Mouse (Mus musculus) forebrain, embryonic 13.5 days (tissue): Measurements from ENCODE around the gene Eras. TPM values are rescaled to one million over a fixed set of nuclear protein-coding genes. Genes with fewer than 3 reads are reported as not detected.
A peak's percentile ranks its signal among the peaks of the same experiment; 100 is the strongest.

ENCODE experiments used
- ATAC-seq: fragments of 200-750 bp; cut with Nextera tagmentation; 2 replicates; pipeline ENCODE4 v1.8.0; 2017
- H3K27ac ChIP-seq: fragments of 300-500 bp; sonication (generic); 2 replicates; pipeline ENCODE4 v1.5.1; 2015; ENCODE audit warnings: inconsistent platforms, mild to moderate bottlenecking, moderate library complexity
- H3K27me3 ChIP-seq: fragments of 300-500 bp; sonication (generic); 2 replicates; pipeline ENCODE4 v1.6.1; 2015; ENCODE audit warnings: mild to moderate bottlenecking, inconsistent platforms
- H3K36me3 ChIP-seq: fragments of 300-500 bp; sonication (generic); 2 replicates; pipeline ENCODE4 v1.6.1; 2015; ENCODE audit warnings: mild to moderate bottlenecking, inconsistent platforms; ENCODE audit not compliant: poor library complexity, severe bottlenecking
- H3K4me1 ChIP-seq: fragments of 300-500 bp; sonication (generic); 2 replicates; pipeline ENCODE4 v1.6.1; 2015; ENCODE audit warnings: inconsistent platforms
- H3K4me2 ChIP-seq: fragments of 300-500 bp; sonication (generic); 2 replicates; pipeline ENCODE4 v1.6.1; 2015; ENCODE audit warnings: inconsistent platforms, mild to moderate bottlenecking, moderate library complexity
- H3K4me3 ChIP-seq: fragments of 300-500 bp; sonication (generic); 2 replicates; pipeline ENCODE4 v1.5.1; 2015; ENCODE audit warnings: mild to moderate bottlenecking, inconsistent platforms
- H3K9ac ChIP-seq: fragments of 300-500 bp; sonication (generic); 2 replicates; pipeline ENCODE4 v1.6.1; 2015; ENCODE audit warnings: mild to moderate bottlenecking, inconsistent platforms
- H3K9me3 ChIP-seq: fragments of 300-500 bp; sonication (generic); replicated peaks from 2 replicates; pipeline ENCODE4 v1.6.1; 2016; ENCODE audit warnings: inconsistent platforms
- WGBS: fragments of 180-500 bp; shearing (Covaris S2); methylation state at CpG from one replicate; pipeline ENCODE4 v1.1.7; 2015; 5-methylcytosine and 5-hydroxymethylcytosine counted together
- polyA plus RNA-seq: library from polyadenylated mRNA; unstranded; fragments of >200 nt; fragmentation: Nextera tagmentation; extraction: Ambion mirVana; gene quantifications from 2 replicates; pipeline ENCODE4 v1.2.1, GENCODE M21; 2015

Eras gene
- polyA plus RNA-seq, 1 experiment from 2014 or later: not detected

GRCm38 (mm10) chrX:7907735-7908134, 20.7 kb downstream of the Eras start, which contains the start of gene Gm10491:
TSS of gene Gm10491 (minus strand) at chrX:7907835.
- Histone ChIP-seq H3K9ac (no peak within 1 kb of the TSS), H3K9me3 (no peaks in the 10 kb centered on the region), H3K4me2 (no peak within 1 kb of the TSS), H3K4me1 (no peaks in the 10 kb centered on the region), H3K27me3 (no peaks in the 10 kb centered on the region), H3K27ac (no peak within 1 kb of the TSS), H3K4me3 (no peak within 1 kb of the TSS), H3K36me3 (peaks cover 16% of the 10 kb centered on the region; the same call in 1 of the 2 replicates)
- WGBS: 88% methylated on average over 5 of the region's 5 CpGs
- ATAC-seq: no peak

DNA sequence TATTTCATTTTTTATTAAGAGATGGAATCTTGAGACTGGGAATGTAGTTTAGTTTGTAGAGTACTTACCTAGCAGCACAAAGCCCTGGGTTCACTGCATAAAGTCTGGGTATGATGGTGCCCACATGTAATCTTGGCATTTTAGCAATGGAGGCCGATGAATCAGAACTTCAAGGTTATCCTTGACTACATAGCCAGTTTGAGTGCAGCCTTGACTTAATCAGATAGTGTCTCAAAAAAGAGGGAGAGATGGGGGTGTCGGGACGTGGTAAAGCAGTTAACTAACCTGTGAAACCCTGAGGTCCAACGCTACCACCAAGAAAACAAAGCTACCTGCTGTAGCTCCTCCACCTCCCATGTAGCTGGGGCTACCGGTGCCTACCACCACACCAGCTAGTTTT, 24.0 kb downstream of the Eras start:
- no peak for ATAC-seq

DNA sequence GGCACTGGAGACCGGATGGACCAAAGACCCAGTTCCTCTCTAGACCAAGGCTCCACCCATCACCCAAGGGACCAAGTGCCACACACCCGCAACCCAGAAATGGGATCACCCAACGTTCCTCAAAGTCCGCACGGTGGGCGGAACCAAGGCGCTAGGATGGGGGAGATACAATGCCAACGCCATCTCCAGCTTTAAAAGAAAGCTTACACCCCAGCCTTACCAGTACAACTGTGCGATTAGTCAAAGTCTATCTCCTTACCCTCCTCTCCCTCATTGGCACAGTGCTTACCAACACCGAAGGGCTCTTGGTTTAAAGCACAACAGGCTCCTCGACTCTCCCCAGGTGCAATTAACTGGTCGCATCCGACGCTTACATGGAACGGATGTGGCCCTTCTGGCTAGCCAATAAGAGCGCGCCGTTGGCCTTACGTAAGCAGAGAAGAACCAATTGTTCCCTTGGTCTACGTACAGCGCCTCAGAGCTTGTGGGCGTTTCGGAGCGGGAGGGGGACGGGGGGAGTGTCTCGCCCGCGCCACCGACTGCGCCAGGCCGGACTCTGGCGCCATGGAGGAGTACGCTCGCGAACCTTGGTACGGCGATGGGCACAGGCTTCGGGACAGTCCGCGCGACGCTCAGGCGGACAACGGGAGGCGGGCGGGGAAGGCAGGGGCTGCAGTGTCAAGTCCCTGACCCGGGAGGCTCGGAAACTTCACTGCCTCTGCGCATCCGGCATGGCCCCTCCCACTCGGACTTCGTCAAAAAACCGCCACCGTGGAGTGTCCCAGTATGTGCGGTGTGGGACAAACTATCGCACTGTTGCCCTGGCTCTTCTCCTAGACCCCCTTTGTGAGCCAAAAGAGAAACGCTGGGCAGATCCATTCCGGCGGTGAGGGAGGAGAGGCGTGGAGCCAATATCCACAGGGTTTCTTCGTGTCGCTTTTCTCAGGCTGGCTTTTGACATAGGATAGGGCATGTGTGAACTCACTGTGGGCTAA, 29.2 kb downstream of the Eras start, which contains the start of the genes Pqbp1 and Timm17b:
Pqbp1 (minus strand) TSS at position 390 of the 995 bp plus-strand sequence.
Timm17b (plus strand) TSS at position 478 of the 995 bp plus-strand sequence.
- peak within 1 kb of the TSS; percentile 61 for H3K4me2 ChIP-seq
- H3K27me3 ChIP-seq: no peaks in the 10 kb centered on the region
- H3K36me3 ChIP-seq: peaks cover 20% of the 10 kb centered on the region
- peaks cover 7% of the 10 kb centered on the region for H3K4me1 ChIP-seq
- H3K9me3 ChIP-seq: no peaks in the 10 kb centered on the region
- WGBS: 16% methylated on average over 57 of the region's 62 CpGs
- peak within 1 kb of the TSS; percentile 72 for H3K9ac ChIP-seq
- H3K27ac ChIP-seq: peak within 1 kb of the TSS; percentile 78
- peak; percentile 99 for ATAC-seq
- peak within 1 kb of the TSS; percentile 54 for H3K4me3 ChIP-seq

More for the DNA sequence above, 24.0 kb downstream of the Eras start:
- no peaks in the 10 kb centered on the region for H3K27me3 ChIP-seq
- H3K9ac ChIP-seq: no peak overlapping the region
- no peak overlapping the region for H3K4me3 ChIP-seq
- peaks cover 16% of the 10 kb centered on the region; the same call in 1 of the 2 replicates for H3K36me3 ChIP-seq
- H3K27ac ChIP-seq: no peak overlapping the region
- WGBS: 89% methylated on average over 5 of the region's 5 CpGs
- no peaks in the 10 kb centered on the region for H3K4me1 ChIP-seq
- no peaks in the 10 kb centered on the region for H3K9me3 ChIP-seq
- no peak overlapping the region for H3K4me2 ChIP-seq

DNA sequence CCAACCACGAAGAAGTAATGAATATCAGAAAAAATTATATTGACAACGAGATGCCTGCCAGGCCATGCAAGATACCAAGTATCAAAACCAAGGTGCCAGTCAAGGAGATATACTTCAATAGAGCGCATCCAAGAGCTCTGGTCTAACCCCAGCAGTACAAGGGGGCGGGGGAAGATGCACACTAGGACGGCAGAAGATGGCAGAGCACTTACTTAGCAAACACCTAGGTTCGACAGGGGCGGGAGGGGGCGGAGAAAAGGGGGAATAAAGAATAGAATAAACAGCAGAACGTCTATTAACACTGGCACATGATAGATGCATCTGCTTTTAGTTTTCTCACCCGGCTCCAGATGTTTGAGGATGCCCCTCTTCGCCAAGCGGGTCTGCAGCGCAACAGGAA, 30.2 kb downstream of the Eras start:
- no peaks in the 10 kb centered on the region for H3K27me3 ChIP-seq
- ATAC-seq: no peak
- WGBS: 29% methylated on average over 13 of the region's 13 CpGs
- H3K4me3 ChIP-seq: peak overlapping the region; percentile 54
- H3K4me1 ChIP-seq: peaks cover 7% of the 10 kb centered on the region
- no peaks in the 10 kb centered on the region for H3K9me3 ChIP-seq
- H3K4me2 ChIP-seq: peak overlapping the region; percentile 61
- H3K9ac ChIP-seq: peak overlapping the region; percentile 63
- H3K36me3 ChIP-seq: peaks cover 22% of the 10 kb centered on the region
- no peak overlapping the region for H3K27ac ChIP-seq

DNA sequence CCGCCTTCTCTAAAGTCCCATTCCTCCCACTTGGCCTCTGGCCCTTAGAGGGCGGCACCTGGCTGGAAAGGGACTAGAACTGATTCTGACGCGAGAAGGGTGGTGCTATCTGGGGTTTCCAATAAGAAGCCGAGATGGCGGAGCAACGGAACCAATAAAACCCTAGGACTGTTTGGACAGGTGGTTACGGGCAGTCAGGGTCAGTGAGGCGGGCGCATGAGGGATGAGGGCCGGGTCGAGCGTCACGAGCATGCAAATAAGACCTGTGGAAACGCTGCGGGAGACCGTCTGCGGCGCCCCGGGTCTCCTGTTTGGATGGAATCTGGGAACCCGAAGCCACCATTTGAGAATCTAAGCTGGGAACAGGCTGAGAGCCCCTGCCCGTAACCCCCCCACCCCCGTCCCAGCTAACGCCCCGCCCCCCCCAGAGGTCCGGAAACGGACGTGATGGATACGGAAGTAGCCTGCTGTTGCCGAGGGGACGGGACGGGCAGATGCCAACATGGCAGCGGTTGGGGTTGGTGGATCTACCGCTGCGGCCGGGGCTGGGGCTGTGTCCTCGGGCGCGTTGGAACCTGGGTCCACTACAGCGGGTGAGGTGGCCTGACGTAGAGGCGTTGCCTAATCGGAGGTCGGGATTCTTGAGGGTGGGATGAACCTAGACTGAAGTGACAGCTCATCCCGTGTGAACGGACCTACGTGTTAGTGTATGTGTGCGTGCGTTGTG, 44.4 kb downstream of the Eras start, which contains the start of gene Slc35a2:
Slc35a2 (plus strand) TSS at position 188 of the 727 bp plus-strand sequence.
- Histone ChIP-seq H3K4me2 (peak within 1 kb of the TSS; percentile 65), H3K4me3 (peak within 1 kb of the TSS; percentile 55), H3K27me3 (no peaks in the 10 kb centered on the region), H3K9ac (peak within 1 kb of the TSS; percentile 63), H3K36me3 (no peaks in the 10 kb centered on the region), H3K27ac (peak within 1 kb of the TSS; percentile 75), H3K9me3 (no peaks in the 10 kb centered on the region), H3K4me1 (peaks cover 14% of the 10 kb centered on the region)
- peak; percentile 81 for ATAC-seq
- WGBS: 17% methylated on average over 48 of the region's 49 CpGs

- peak; percentile 44 for ATAC-seq
- WGBS: 13% methylated on average over 11 of the region's 11 CpGs
- Histone ChIP-seq H3K27ac (no peak overlapping the region), H3K9me3 (no peaks in the 10 kb centered on the region), H3K4me2 (peak overlapping the region; percentile 85), H3K9ac (no peak overlapping the region), H3K4me1 (peaks cover 12% of the 10 kb centered on the region), H3K27me3 (no peaks in the 10 kb centered on the region), H3K4me3 (peak overlapping the region; percentile 49), H3K36me3 (0 out of 2 replicates have a peak, but pooled peaks cover 3% of the 10 kb centered on the region)
Observed at GRCm38 (mm10) chrX:7879819-7880218, 48.6 kb downstream of the Eras start.

DNA sequence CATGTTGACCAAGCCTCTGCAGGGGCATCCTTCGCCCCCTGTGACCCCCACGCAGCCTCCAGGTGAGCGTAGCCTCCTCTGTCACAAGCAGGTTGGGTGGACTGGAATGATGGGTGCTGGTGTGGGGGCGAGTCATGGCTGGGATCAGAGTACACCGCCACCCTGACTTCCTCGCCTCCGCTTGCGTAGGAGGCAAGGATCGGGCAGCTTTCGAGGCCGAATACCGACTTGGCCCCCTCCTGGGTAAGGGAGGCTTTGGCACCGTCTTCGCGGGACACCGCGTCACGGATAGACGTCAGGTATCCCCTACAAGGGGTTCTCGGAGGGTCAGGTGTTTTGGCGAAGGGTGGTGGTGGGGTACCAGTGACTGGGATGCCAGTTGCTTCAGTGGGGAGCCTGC, 49.9 kb downstream of the Eras start:
- Histone ChIP-seq H3K4me3 (peak overlapping the region; percentile 49), H3K36me3 (peaks cover 16% of the 10 kb centered on the region), H3K4me1 (peaks cover 10% of the 10 kb centered on the region; the same call in 1 of the 2 replicates), H3K4me2 (peak overlapping the region; percentile 85), H3K27ac (no peak overlapping the region), H3K9me3 (no peaks in the 10 kb centered on the region), H3K9ac (peak overlapping the region; percentile 68), H3K27me3 (no peaks in the 10 kb centered on the region)
- WGBS: 18% methylated on average over 21 of the region's 21 CpGs
- peak; percentile 42 for ATAC-seq

DNA sequence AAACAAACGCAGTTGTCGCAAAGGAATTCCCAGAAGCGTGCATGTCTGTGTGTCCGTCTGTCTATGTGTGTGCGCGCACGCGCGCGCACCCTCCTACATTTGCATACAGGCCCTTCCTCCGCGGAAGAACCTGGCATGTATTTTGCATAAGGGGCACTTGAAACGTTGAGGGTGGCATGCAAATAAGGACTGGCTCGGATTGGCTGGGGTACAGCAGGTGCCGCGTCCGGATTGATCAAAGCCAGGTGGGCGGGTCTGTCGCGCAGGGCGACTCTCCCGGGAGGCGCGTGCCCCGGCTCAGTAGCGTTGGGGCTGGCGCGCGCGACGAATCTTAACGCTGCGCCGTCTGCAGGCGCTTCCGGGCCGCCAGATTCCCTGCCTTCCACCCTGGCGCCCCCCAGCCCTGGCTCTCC, 50.4 kb downstream of the Eras start, which contains the start of gene Pim2:
Pim2 (plus strand) TSS at position 256 of the 413 bp plus-strand sequence.
- peak; percentile 93 for ATAC-seq
- H3K4me3 ChIP-seq: peak within 1 kb of the TSS; percentile 49
- WGBS: 14% methylated on average over 31 of the region's 38 CpGs
- peak within 1 kb of the TSS; percentile 85 for H3K4me2 ChIP-seq
- no peaks in the 10 kb centered on the region for H3K27me3 ChIP-seq
- H3K9me3 ChIP-seq: no peaks in the 10 kb centered on the region
- peak within 1 kb of the TSS; percentile 68 for H3K9ac ChIP-seq
- H3K27ac ChIP-seq: no peak within 1 kb of the TSS; the same call in 1 of the 2 replicates
- H3K4me1 ChIP-seq: peaks cover 10% of the 10 kb centered on the region; the same call in 1 of the 2 replicates
- H3K36me3 ChIP-seq: peaks cover 19% of the 10 kb centered on the region

Other genes with a start within 250 kb of the Eras start
- gene Magix, start 247.4 kb downstream of the Eras start, polyA plus RNA-seq: 0.06 and 0.09 TPM in 2 replicates
- gene Gpkow, start 231.5 kb downstream of the Eras start, polyA plus RNA-seq: 44.1 and 47.7 TPM in 2 replicates
- 29.0 and 33.6 TPM in 2 replicates for gene Wdr45, start 214.3 kb downstream of the Eras start, polyA plus RNA-seq
- 0.53 and 0.67 TPM in 2 replicates for gene Gm45208, start 206.4 kb downstream of the Eras start, polyA plus RNA-seq
- 91.9 and 93.3 TPM in 2 replicates for gene Praf2, start 200.2 kb downstream of the Eras start, polyA plus RNA-seq
- 30.4 and 33.8 TPM in 2 replicates for gene Ccdc120, start 177.7 kb downstream of the Eras start, polyA plus RNA-seq
- gene Tfe3, start 166.0 kb downstream of the Eras start, polyA plus RNA-seq: 20.0 and 23.8 TPM in 2 replicates
- 71.6 and 82.6 TPM in 2 replicates for gene Gripap1, start 138.8 kb downstream of the Eras start, polyA plus RNA-seq
- gene Kcnd1, start 106.3 kb downstream of the Eras start, polyA plus RNA-seq: 1.1 and 1.4 TPM in 2 replicates
- 43.9 and 44.9 TPM in 2 replicates for gene Otud5, start 87.2 kb downstream of the Eras start, polyA plus RNA-seq
- 13.0 and 13.3 TPM in 2 replicates for gene Pim2, start 50.3 kb downstream of the Eras start, polyA plus RNA-seq
- gene Slc35a2, start 44.6 kb downstream of the Eras start, polyA plus RNA-seq: 29.7 and 36.6 TPM in 2 replicates
- gene Pqbp1, start 29.3 kb downstream of the Eras start, polyA plus RNA-seq: 202 and 206 TPM in 2 replicates
- gene Timm17b, start 29.2 kb downstream of the Eras start, polyA plus RNA-seq: 168 and 193 TPM in 2 replicates
- not detected in 2 replicates for gene Gm10491, start 20.8 kb downstream of the Eras start, polyA plus RNA-seq
- not detected in 2 replicates for gene Gm10490, start 19.1 kb downstream of the Eras start, polyA plus RNA-seq
- gene Pcsk1n, start 8.8 kb downstream of the Eras start, polyA plus RNA-seq: 82.1 and 83.8 TPM in 2 replicates
- gene Hdac6, start 19.3 kb upstream of the Eras start, polyA plus RNA-seq: 53.5 and 64.8 TPM in 2 replicates
- 0.26 and 0.39 TPM in 2 replicates for gene Gata1, start 49.5 kb upstream of the Eras start, polyA plus RNA-seq
- not detected in 2 replicates for gene Glod5, start 89.9 kb upstream of the Eras start, polyA plus RNA-seq
- 62.3 and 72.1 TPM in 2 replicates for gene Suv39h1, start 146.2 kb upstream of the Eras start, polyA plus RNA-seq
- gene Was, start 161.9 kb upstream of the Eras start, polyA plus RNA-seq: 0.10 TPM in 1 of 2 replicates, not detected in the other
- 36.2 and 43.6 TPM in 2 replicates for gene Wdr13, start 204.3 kb upstream of the Eras start, polyA plus RNA-seq
- gene Rbm3, start 217.3 kb upstream of the Eras start, polyA plus RNA-seq: 483 and 515 TPM in 2 replicates
- 14.2 and 15.7 TPM in 2 replicates for gene Tbc1d25, start 247.6 kb upstream of the Eras start, polyA plus RNA-seq